Mouse (Mus musculus) left cerebral cortex, postnatal 14 days (tissue): ENCODE measurements around the gene Ass1. TPM values are rescaled to one million over a fixed set of nuclear protein-coding genes. Genes with fewer than 3 reads are reported as not detected.

Experiments used
- DNase-seq, 2 experiments: peaks; one replicate each; pipeline ENCODE4 v3.0.0; 2021 to 2022; ENCODE audit warnings: low spot score in 2 of 2, mixed read lengths in 1 of 2
- intact Hi-C: fragments of 180-260 bp; cut with DNase I; formaldehyde crosslinking; loops from one replicate; pipeline ENCODE4 v1.15.1; 2025
- total RNA-seq, 2 experiments: library from RNA; stranded (reverse); gene quantifications; 2 replicates each; pipeline ENCODE4 v1.2.3; 2021

The Ass1 gene
- total RNA-seq, 2 experiments from 2014 or later, result 8.5 to 14.6 TPM

- intact Hi-C loops, result no loop called here
- DNase-seq, result no peak
Observed at GRCm38 (mm10) chr2:31476107-31476820, 6.3 kb downstream of the Ass1 start.

- no peak for DNase-seq
- intact Hi-C loops, result no loop called here
Observed at GRCm38 (mm10) chr2:31477234-31478161, 7.5 kb downstream of the Ass1 start.

- DNase-seq, result peak; percentile 90 to 93
Observed at GRCm38 (mm10) chr2:31482914-31483575, 13.0 kb downstream of the Ass1 start.

GRCm38 (mm10) chr2:31484187-31484586 lies 14.2 kb downstream of the Ass1 start:
- DNase-seq, result peak; percentile 78 to 82
- intact Hi-C loops, result loop anchor here (10.0 kb wide), 2 partner anchors 301 to 401 kb away; partner anchors contain the start of gene Lamc3

More at GRCm38 (mm10) chr2:31482914-31483575, 13.0 kb downstream of the Ass1 start:
- intact Hi-C loops, result loop anchor here (1.0 to 10.0 kb wide), 3 partner anchors 172 to 402 kb away; partner anchors contain the start of gene Lamc3

- intact Hi-C loops, result loop anchor here (10.0 kb wide), 2 partner anchors 296 to 396 kb away; partner anchors contain the start of gene Lamc3
- DNase-seq, result no peak
Observed at GRCm38 (mm10) chr2:31489166-31489565, 19.2 kb downstream of the Ass1 start.

GRCm38 (mm10) chr2:31490556-31490955 lies 20.5 kb downstream of the Ass1 start:
- no peak for DNase-seq
- intact Hi-C loops, result no loop called here

GRCm38 (mm10) chr2:31492308-31492707 lies 22.3 kb downstream of the Ass1 start:
- DNase-seq, result no peak
- intact Hi-C loops, result no loop called here

GRCm38 (mm10) chr2:31493243-31493642 lies 23.2 kb downstream of the Ass1 start:
- DNase-seq, result no peak
- intact Hi-C loops, result no loop called here

GRCm38 (mm10) chr2:31494315-31494714 lies 24.3 kb downstream of the Ass1 start:
- no peak for DNase-seq
- intact Hi-C loops, result no loop called here

GRCm38 (mm10) chr2:31495046-31495476 lies 25.1 kb downstream of the Ass1 start:
- DNase-seq, result no peak
- intact Hi-C loops, result no loop called here

GRCm38 (mm10) chr2:31496141-31496540 lies 26.1 kb downstream of the Ass1 start:
- peak; percentile 19 to 42 for DNase-seq
- intact Hi-C loops, result no loop called here

- intact Hi-C loops, result no loop called here
Observed at GRCm38 (mm10) chr2:31497113-31497512, 27.1 kb downstream of the Ass1 start.

GRCm38 (mm10) chr2:31497635-31498034 lies 27.6 kb downstream of the Ass1 start:
- peak in 1 of 2 experiments; percentile 17 for DNase-seq
- intact Hi-C loops, result no loop called here

More at GRCm38 (mm10) chr2:31497113-31497512, 27.1 kb downstream of the Ass1 start:
- no peak for DNase-seq

- intact Hi-C loops, result no loop called here
- DNase-seq, result no peak
Observed at GRCm38 (mm10) chr2:31499327-31500291, 29.6 kb downstream of the Ass1 start.

GRCm38 (mm10) chr2:31500292-31501204 lies 30.5 kb downstream of the Ass1 start:
- intact Hi-C loops, result no loop called here
- DNase-seq, result no peak

- intact Hi-C loops, result no loop called here
- DNase-seq, result no peak
Observed at GRCm38 (mm10) chr2:31501448-31502130, 31.6 kb downstream of the Ass1 start.
